Mouse (Mus musculus) embryonic facial prominence, embryonic 15.5 days (tissue): ENCODE data around the gene Rev3l. TPM values are rescaled to one million over a fixed set of nuclear protein-coding genes. Genes with fewer than 3 reads are reported as not detected.
A peak's percentile ranks its signal among the peaks of the same experiment; 100 is the strongest.

Experiments
- ATAC-seq: fragments of 200-750 bp; cut with Nextera tagmentation; 2 replicates; pipeline ENCODE4 v1.8.0; 2017; ENCODE audit warnings: low read depth, moderate TSS enrichment; ENCODE audit not compliant: insufficient number of reproducible peaks, low FRiP score, low TSS enrichment
- H3K27ac ChIP-seq: fragments of 300-500 bp; sonication (generic); replicated peaks from 2 replicates; pipeline ENCODE4 v1.5.1; 2015; ENCODE audit warnings: mild to moderate bottlenecking, inconsistent platforms
- H3K27me3 ChIP-seq: fragments of 300-500 bp; sonication (generic); 2 replicates; pipeline ENCODE4 v1.6.1; 2015; ENCODE audit warnings: inconsistent platforms
- H3K36me3 ChIP-seq: fragments of 300-500 bp; sonication (generic); 2 replicates; pipeline ENCODE4 v1.6.1; 2015; ENCODE audit warnings: mild to moderate bottlenecking, inconsistent platforms
- H3K4me1 ChIP-seq: fragments of 300-500 bp; sonication (generic); 2 replicates; pipeline ENCODE4 v1.6.1; 2015; ENCODE audit warnings: inconsistent platforms
- H3K4me2 ChIP-seq: fragments of 300-500 bp; sonication (generic); replicated peaks from 2 replicates; pipeline ENCODE4 v1.6.1; 2015; ENCODE audit warnings: mild to moderate bottlenecking, inconsistent platforms
- H3K4me3 ChIP-seq: fragments of 300-500 bp; sonication (generic); replicated peaks from 2 replicates; pipeline ENCODE4 v1.5.1; 2015; ENCODE audit warnings: mild to moderate bottlenecking, inconsistent platforms
- H3K9ac ChIP-seq: fragments of 300-500 bp; sonication (generic); 2 replicates; pipeline ENCODE4 v1.6.1; 2015; ENCODE audit warnings: inconsistent platforms
- H3K9me3 ChIP-seq: fragments of 300-500 bp; sonication (generic); replicated peaks from 2 replicates; pipeline ENCODE4 v1.6.1; 2016; ENCODE audit warnings: inconsistent platforms
- WGBS: fragments of 180-500 bp; shearing (Covaris S2); methylation state at CpG from one replicate; pipeline ENCODE4 v1.1.7; 2015; 5-methylcytosine and 5-hydroxymethylcytosine counted together
- polyA plus RNA-seq: library from polyadenylated mRNA; unstranded; fragments of >200 nt; fragmentation: Nextera tagmentation; extraction: Ambion mirVana; gene quantifications from 2 replicates; pipeline ENCODE4 v1.2.1, GENCODE M21; 2015

Gene Rev3l
- polyA plus RNA-seq, 1 experiment from 2014 or later, result 17.6 TPM

DNA sequence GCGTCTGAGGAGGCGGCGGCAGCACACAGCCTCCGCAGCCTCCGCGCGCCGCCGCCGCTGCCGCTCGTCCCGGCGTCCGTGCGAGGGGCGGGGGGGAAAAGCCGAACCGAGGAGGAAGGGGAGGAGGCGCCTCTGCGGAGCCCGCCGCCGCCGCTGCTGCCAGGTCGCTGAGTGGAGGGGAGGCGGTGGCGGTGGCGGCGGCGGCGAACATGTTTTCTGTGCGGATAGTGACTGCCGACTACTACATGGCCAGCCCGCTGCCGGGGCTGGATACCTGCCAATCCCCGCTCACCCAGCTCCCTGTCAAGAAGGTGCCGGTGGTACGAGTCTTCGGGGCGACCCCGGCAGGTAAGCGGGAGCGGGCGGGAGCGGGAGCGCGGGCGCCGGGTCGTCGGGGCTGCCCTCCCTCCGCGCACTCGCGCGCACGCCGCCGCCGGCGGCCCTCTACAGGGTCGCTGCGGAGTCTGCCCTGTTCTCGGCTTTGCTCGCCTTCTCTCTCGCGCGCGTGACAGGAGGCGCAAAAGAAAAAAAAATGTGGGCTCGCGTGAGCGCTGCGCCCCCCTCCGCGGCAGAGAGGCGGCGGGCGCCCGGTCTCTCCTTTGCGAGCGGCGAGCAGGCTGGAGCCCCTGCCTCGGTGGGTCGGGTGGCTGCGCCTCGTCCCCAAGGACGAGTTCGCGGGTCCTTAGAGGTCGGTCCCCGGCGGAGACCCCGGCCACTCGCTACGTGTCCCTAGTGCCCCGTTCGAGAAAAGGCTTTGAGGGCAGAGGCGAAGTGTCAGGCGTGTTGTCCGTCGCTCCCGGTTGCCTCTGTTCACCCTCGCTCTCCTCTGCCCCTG is 565 bp downstream of the Rev3l start:
- peak overlapping the region; percentile 100 for H3K27ac ChIP-seq
- H3K4me1 ChIP-seq, result no peaks in the 10 kb centered on the region
- H3K9ac ChIP-seq, result peak overlapping the region; percentile 93
- H3K27me3 ChIP-seq, result no peaks in the 10 kb centered on the region
- no peaks in the 10 kb centered on the region for H3K36me3 ChIP-seq
- peak overlapping the region; percentile 49 for H3K4me2 ChIP-seq
- no peaks in the 10 kb centered on the region for H3K9me3 ChIP-seq
- WGBS, result under 1% methylated on average over 73 of the region's 105 CpGs
- peak; percentile 63 for ATAC-seq
- peak overlapping the region; percentile 89 for H3K4me3 ChIP-seq

DNA sequence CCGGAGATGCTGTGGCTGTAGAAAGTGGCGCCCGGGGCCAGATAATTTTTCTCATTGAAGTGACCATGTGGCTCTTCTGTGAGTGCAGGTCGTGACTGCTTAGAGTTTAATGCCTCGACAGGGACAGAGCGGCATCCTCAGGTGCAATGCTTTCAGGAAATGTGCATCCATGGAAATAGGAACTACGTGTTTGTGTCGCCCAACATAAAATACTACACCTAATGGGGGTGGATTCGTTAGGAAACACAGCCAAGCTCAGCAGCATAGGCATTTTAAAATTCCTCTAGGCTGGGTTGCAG is 1.1 kb downstream of the Rev3l start:
- peak overlapping the region; percentile 89 for H3K4me3 ChIP-seq
- ATAC-seq, result no peak
- no peaks in the 10 kb centered on the region for H3K27me3 ChIP-seq
- no peaks in the 10 kb centered on the region for H3K9me3 ChIP-seq
- H3K27ac ChIP-seq, result peak overlapping the region; percentile 100
- no peaks in the 10 kb centered on the region for H3K36me3 ChIP-seq
- WGBS, result under 1% methylated on average over 9 of the region's 9 CpGs
- no peaks in the 10 kb centered on the region for H3K4me1 ChIP-seq
- peak overlapping the region; percentile 49 for H3K4me2 ChIP-seq
- H3K9ac ChIP-seq, result peak overlapping the region; percentile 93

DNA sequence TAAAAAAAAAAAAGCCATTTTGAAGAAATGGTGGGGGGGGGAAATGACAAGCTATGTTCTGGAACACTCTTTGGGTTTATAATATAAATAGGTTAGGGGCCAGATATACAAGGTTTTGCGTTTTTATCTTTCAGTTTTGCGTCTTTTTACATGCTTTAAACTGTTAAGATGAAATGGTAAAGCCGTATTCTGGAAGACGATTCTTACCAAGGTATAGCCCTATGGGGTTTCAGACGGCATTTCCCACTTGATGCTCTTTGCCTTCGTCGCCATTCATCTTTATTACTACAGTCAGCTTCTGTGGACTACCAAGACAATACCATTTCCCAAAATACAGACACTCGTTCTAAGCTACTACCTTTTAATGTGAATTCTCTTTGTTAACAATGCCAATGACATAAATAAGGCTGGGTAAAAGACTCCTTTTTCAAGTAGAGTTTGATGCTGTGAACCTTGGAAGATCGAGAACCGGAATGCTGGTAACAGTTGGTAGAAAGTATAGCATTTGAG is 1.6 kb downstream of the Rev3l start:
- peak overlapping the region; percentile 89 for H3K4me3 ChIP-seq

DNA sequence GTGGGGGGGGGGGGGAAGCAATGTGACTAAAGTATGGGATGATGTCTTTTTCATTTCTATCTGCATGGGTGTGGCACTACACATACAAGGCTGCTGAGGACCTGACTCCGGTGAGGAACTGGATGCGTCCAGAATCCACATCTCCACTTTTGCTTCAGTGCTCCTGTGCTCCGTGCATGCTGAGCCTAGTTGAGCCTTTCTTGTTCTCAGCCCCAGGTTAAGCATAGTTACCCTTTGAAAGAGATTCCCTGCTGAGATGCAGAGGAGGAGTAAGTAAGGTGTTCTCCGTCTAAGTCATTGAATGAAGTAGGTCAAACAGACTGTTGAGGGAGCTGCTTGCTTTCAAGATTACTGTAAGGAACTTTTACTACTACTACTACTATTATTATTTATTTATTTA is 4.3 kb downstream of the Rev3l start:
- Histone ChIP-seq H3K36me3 (no peaks in the 10 kb centered on the region), H3K27me3 (no peaks in the 10 kb centered on the region), H3K9ac (no peak overlapping the region), H3K9me3 (no peaks in the 10 kb centered on the region), H3K27ac (no peak overlapping the region), H3K4me3 (no peak overlapping the region), H3K4me2 (no peak overlapping the region), H3K4me1 (no peaks in the 10 kb centered on the region)
- WGBS, result 82% methylated on average over 4 of the region's 4 CpGs
- no peak for ATAC-seq

More for the DNA sequence above, 1.6 kb downstream of the Rev3l start:
- Histone ChIP-seq H3K27ac (peak overlapping the region; percentile 100; the same call in 1 of the 2 replicates), H3K27me3 (no peaks in the 10 kb centered on the region), H3K9me3 (no peaks in the 10 kb centered on the region), H3K36me3 (no peaks in the 10 kb centered on the region), H3K9ac (peak overlapping the region; percentile 93), H3K4me2 (peak overlapping the region; percentile 49), H3K4me1 (no peaks in the 10 kb centered on the region)
- WGBS, result 15% methylated on average over 10 of the region's 10 CpGs
- ATAC-seq, result no peak

DNA sequence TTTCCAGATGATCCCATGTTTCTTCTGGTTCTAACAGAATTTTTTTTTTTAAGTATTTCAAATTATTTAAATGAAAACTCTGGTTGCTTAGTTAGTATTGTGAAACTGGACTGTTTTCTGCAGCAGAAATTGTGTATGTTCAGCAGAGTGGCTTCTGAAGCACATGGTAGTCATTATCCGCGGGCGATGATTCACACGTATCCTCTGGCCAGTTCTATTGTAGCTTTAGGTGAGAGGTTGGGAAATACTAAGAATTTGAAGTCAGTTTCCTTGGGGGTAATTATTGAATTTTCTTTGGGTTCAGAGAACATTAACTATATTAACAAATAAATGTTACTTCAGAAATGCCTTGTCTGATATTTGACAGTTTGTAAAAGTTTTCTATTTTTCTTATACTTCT is 10.1 kb downstream of the Rev3l start:
- Histone ChIP-seq H3K27me3 (no peaks in the 10 kb centered on the region), H3K9me3 (no peaks in the 10 kb centered on the region), H3K4me2 (no peak overlapping the region), H3K4me3 (no peak overlapping the region), H3K27ac (no peak overlapping the region), H3K4me1 (no peaks in the 10 kb centered on the region), H3K36me3 (no peaks in the 10 kb centered on the region), H3K9ac (no peak overlapping the region)
- ATAC-seq, result no peak
- 23% methylated on average over 4 of the region's 4 CpGs for WGBS

DNA sequence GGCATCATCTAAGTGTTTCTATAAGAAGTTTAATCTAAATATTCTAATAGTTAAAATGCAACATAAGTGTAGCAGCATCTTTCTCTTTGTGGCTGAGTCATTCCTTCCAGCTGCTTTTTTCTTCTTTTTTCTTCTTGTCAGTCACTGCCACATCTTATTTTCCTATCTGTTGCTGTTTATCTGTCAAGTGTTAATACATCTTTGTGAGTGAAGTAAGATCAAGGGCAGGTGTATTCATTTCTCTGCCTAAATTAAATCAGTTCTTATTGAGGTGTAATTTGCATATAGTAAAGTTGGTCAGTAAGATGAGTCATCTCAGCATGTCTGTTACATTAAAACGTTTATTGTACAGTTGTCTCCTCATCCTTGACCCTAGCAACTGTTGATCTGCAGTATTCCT is 32.8 kb downstream of the Rev3l start:
- H3K4me2 ChIP-seq, result no peak overlapping the region
- 84% methylated on average over 1 of the region's 1 CpGs for WGBS
- ATAC-seq, result no peak
- no peak overlapping the region for H3K27ac ChIP-seq
- no peak overlapping the region for H3K4me3 ChIP-seq
- H3K9me3 ChIP-seq, result no peaks in the 10 kb centered on the region
- H3K36me3 ChIP-seq, result 0 out of 2 replicates have a peak, but pooled peaks cover 4% of the 10 kb centered on the region
- no peaks in the 10 kb centered on the region for H3K27me3 ChIP-seq
- H3K9ac ChIP-seq, result no peak overlapping the region
- H3K4me1 ChIP-seq, result no peaks in the 10 kb centered on the region; the same call in 1 of the 2 replicates

DNA sequence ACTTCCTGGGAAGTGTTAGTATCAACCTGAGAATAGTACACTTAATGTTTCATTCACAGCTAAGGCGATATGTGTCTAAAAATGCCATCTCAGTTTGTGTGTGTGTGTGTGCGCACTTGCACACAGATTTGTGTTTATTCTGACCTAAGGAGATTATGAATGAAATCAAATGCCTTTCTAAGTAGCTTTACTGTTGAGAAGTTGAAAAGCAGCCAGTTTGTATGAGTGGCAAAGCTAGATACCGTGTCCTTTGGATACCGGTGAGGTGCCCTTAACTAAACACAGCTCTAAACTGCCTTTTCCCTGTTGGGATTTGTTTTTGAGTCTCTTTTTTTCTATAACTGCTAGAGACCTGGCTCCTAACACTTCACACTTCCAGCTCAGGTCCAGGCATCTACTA is 34.8 kb downstream of the Rev3l start:
- H3K4me1 ChIP-seq, result no peaks in the 10 kb centered on the region; the same call in 1 of the 2 replicates
- H3K36me3 ChIP-seq, result no peaks in the 10 kb centered on the region
- H3K27me3 ChIP-seq, result no peaks in the 10 kb centered on the region
- WGBS, result 70% methylated on average over 4 of the region's 4 CpGs
- ATAC-seq, result no peak
- H3K9me3 ChIP-seq, result no peaks in the 10 kb centered on the region
- H3K27ac ChIP-seq, result no peak overlapping the region
- H3K9ac ChIP-seq, result no peak overlapping the region
- H3K4me2 ChIP-seq, result no peak overlapping the region
- H3K4me3 ChIP-seq, result no peak overlapping the region

DNA sequence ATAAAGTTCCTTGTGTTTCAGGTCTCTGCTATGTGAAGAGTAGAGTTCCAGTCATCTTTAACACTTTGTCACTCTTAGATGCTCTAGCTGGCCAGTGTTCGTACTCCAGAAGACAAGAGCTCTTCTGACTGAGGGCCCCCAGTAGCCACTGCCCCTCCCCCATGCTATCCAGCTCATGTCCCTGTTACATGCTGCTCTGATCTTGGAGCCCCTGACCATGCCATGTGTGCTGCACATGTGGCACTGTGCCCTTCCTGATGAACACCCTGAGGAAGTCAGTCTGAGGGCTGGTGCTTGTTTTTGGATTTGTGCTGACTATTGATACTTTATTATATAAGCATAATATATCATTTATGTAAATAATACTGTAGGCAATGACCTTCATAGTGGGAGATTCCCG is 40.3 kb downstream of the Rev3l start:
- WGBS, result 84% methylated on average over 2 of the region's 2 CpGs
- H3K27me3 ChIP-seq, result no peaks in the 10 kb centered on the region

DNA sequence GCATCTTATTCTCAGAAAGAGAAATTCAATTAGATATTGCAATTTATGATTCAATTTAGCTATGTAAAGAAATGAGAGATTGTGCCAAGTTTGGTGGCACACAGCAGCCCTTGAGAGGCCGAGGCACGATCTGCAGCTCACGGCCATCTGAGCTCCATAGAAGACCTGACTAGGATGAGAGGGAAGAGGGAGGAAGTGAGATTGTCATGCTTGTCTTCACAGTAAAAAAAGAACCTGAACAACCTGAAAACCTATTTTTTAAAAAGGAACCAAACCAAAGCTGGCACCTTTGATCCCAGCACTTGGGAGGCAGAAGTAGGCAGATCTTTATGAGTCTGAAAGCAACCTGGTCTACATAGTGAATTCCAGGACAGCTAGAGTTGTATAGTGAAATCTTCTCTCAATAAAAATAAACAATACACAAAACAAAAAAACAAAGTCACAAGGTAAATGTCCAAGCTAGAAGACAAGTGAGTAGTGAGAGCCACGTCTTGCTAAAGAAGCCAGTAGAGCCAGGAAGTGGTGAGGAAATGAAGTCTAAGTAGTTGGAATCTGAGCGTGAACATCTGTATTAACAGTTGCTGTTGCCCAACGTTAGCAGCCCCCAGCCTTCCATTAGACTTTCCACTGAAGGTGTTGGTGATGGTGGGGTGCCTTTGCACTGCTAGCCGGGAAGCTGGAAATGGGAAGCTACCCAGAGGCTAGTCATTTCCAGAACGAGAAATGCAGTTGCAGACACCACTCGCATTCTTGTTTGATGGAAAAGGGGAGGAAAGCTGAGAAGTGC is 42.2 kb downstream of the Rev3l start:
- no peak overlapping the region for H3K4me3 ChIP-seq
- H3K36me3 ChIP-seq, result no peaks in the 10 kb centered on the region
- H3K9me3 ChIP-seq, result no peaks in the 10 kb centered on the region
- no peaks in the 10 kb centered on the region for H3K27me3 ChIP-seq
- no peak overlapping the region for H3K27ac ChIP-seq
- no peak overlapping the region for H3K4me2 ChIP-seq
- 63% methylated on average over 9 of the region's 9 CpGs for WGBS
- no peaks in the 10 kb centered on the region; the same call in 1 of the 2 replicates for H3K4me1 ChIP-seq
- ATAC-seq, result no peak
- no peak overlapping the region for H3K9ac ChIP-seq

More for the DNA sequence above, 40.3 kb downstream of the Rev3l start:
- H3K36me3 ChIP-seq, result no peaks in the 10 kb centered on the region
- H3K9me3 ChIP-seq, result no peaks in the 10 kb centered on the region
- no peaks in the 10 kb centered on the region; the same call in 1 of the 2 replicates for H3K4me1 ChIP-seq
- no peak overlapping the region for H3K4me3 ChIP-seq
- no peak overlapping the region for H3K4me2 ChIP-seq
- no peak for ATAC-seq
- no peak overlapping the region for H3K27ac ChIP-seq
- H3K9ac ChIP-seq, result no peak overlapping the region

DNA sequence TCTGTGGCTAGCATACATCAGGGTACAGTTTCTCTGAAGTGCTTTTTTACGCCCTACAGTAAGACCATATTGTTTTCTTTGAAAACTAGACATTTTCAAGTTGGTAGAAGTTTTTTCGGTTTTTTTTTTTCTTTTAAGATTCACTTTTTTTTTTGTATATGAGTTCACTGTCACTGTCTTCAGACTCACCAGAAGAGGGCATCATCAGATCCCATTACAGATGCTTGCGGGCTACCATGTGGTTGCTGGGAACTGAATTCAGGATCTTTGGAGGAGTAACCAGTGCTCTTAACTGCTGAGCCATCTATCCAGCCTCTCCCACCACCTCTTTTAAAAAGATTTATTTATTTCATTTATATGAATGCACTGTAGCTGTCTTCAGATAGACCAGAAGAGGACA is 45.0 kb downstream of the Rev3l start:
- Histone ChIP-seq H3K4me3 (no peak overlapping the region), H3K36me3 (no peaks in the 10 kb centered on the region), H3K9ac (no peak overlapping the region), H3K27ac (no peak overlapping the region), H3K4me1 (no peaks in the 10 kb centered on the region; the same call in 1 of the 2 replicates), H3K27me3 (no peaks in the 10 kb centered on the region), H3K9me3 (no peaks in the 10 kb centered on the region), H3K4me2 (no peak overlapping the region)
- WGBS, result 77% methylated on average over 3 of the region's 3 CpGs
- ATAC-seq, result no peak

DNA sequence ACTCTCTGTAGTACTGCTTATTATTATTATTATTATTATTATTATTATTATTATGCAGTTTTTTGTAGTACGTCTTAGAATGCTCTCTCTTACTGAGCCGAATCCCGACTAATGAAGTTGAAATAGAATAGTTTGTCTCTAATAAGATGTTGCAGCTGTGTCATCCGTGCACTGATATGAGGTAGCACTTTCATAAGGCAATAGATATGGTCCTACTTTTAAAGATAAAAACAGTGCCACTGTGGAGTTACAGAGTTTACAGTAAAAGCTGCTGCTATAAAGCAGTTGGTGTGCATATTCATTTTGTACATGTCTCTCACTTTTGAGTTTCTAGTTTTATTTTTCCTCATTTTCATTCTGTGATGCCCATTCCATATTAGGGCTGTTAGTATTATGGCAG is 46.4 kb downstream of the Rev3l start:
- Histone ChIP-seq H3K27ac (no peak overlapping the region; the same call in 1 of the 2 replicates), H3K4me1 (no peaks in the 10 kb centered on the region; the same call in 1 of the 2 replicates), H3K36me3 (no peaks in the 10 kb centered on the region), H3K9me3 (no peaks in the 10 kb centered on the region), H3K4me3 (no peak overlapping the region), H3K4me2 (no peak overlapping the region), H3K27me3 (no peaks in the 10 kb centered on the region), H3K9ac (no peak overlapping the region)
- WGBS, result 80% methylated on average over 4 of the region's 4 CpGs
- no peak for ATAC-seq
